Mouse (Mus musculus) limb, embryonic 14.5 days (tissue): ENCODE data around the gene Col4a2. TPM values are rescaled to one million over a fixed set of nuclear protein-coding genes. Genes with fewer than 3 reads are reported as not detected.

ENCODE experiments used
- ATAC-seq: fragments of 200-750 bp; cut with Nextera tagmentation; 2 replicates; pipeline ENCODE4 v1.8.0; 2017; ENCODE audit warnings: low read depth, moderate number of reproducible peaks, moderate TSS enrichment; ENCODE audit not compliant: low FRiP score
- DNase-seq: peaks from one replicate; pipeline ENCODE4 v3.0.0-alpha.2; 2015; ENCODE audit warnings: low spot score
- H3K27ac ChIP-seq: fragments of 300-500 bp; sonication (generic); replicated peaks from 2 replicates; pipeline ENCODE4 v1.5.1; 2014; ENCODE audit warnings: low read depth, mild to moderate bottlenecking, low read length, moderate library complexity, mixed read lengths
- H3K27me3 ChIP-seq: fragments of 300-500 bp; sonication (generic); 2 replicates; pipeline ENCODE4 v1.6.1; 2014; ENCODE audit warnings: low read length, mixed read lengths; ENCODE audit not compliant: control insufficient read depth, insufficient read depth
- H3K36me3 ChIP-seq: fragments of 300-500 bp; sonication (generic); 2 replicates; pipeline ENCODE4 v1.6.1; 2014; ENCODE audit warnings: mild to moderate bottlenecking, low read length, moderate library complexity, mixed read lengths; ENCODE audit not compliant: control insufficient read depth, insufficient read depth
- H3K4me1 ChIP-seq: fragments of 300-500 bp; sonication (generic); 2 replicates; pipeline ENCODE4 v1.6.1; 2014; ENCODE audit warnings: antibody characterized with exemption, low read length, mixed read lengths; ENCODE audit not compliant: control insufficient read depth, insufficient read depth
- H3K4me2 ChIP-seq: fragments of 300-500 bp; sonication (generic); replicated peaks from 2 replicates; pipeline ENCODE4 v1.6.1; 2014; ENCODE audit warnings: low read depth, mild to moderate bottlenecking, low read length, moderate library complexity; ENCODE audit not compliant: severe bottlenecking
- H3K4me3 ChIP-seq: fragments of 300-500 bp; sonication (generic); replicated peaks from 2 replicates; pipeline ENCODE4 v1.5.1; 2014; ENCODE audit warnings: low read length
- H3K9ac ChIP-seq: fragments of 300-500 bp; sonication (generic); 2 replicates; pipeline ENCODE4 v1.6.1; 2014; ENCODE audit warnings: mild to moderate bottlenecking, low read depth, low read length, moderate library complexity; ENCODE audit not compliant: severe bottlenecking
- H3K9me3 ChIP-seq: fragments of 300-500 bp; sonication (generic); 2 replicates; pipeline ENCODE4 v1.6.1; 2016; ENCODE audit warnings: low read length; ENCODE audit not compliant: control insufficient read depth
- POLR2A ChIP-seq: fragments of 200-500 bp; IDR thresholded peaks from 2 replicates; pipeline ENCODE4 v1.8.0; 2012; ENCODE audit warnings: inconsistent platforms, mild to moderate bottlenecking, moderate library complexity, borderline replicate concordance; ENCODE audit not compliant: insufficient read depth, insufficient read length; ENCODE audit errors: extremely low read depth
- WGBS: fragments of 180-500 bp; shearing (Covaris S2); extraction: QIAGEN DNeasy Blood & Tissue Kit; methylation state at CpG from one replicate; pipeline ENCODE4 v1.1.7; 2014; 5-methylcytosine and 5-hydroxymethylcytosine counted together
- polyA plus RNA-seq, 2 experiments: library from polyadenylated mRNA; depleted of rRNA in 1 of 2; stranded (reverse) in 1 of 2; unstranded in 1 of 2; fragments of >200 nt; fragmentation: Nextera tagmentation in 1 of 2; extraction: Ambion mirVana in 1 of 2; gene quantifications; 2 replicates each; pipeline versions ENCODE4 v1.2.1 to v1.2.3; 2012 to 2014

The Col4a2 gene
- polyA plus RNA-seq, 2 experiments = 76.4 to 89.0 TPM

- Histone ChIP-seq H3K9me3 (no peaks in the 10 kb centered on the region), H3K4me1 (peaks cover 12% of the 10 kb centered on the region), H3K27ac (no peak overlapping the region), H3K4me3 (no peak overlapping the region), H3K27me3 (no peaks in the 10 kb centered on the region), H3K9ac (no peak overlapping the region), H3K36me3 (peaks cover 13% of the 10 kb centered on the region), H3K4me2 (no peak overlapping the region)
- ATAC-seq = no peak
- 93% methylated on average over 9 of the region's 9 CpGs for WGBS
- no peak for TF ChIP-seq POLR2A
- DNase-seq = no peak
These were observed 91.2 kb downstream of the Col4a2 start for GRCm38 (mm10) chr8:11403813-11404212.

GRCm38 (mm10) chr8:11404614-11405013, 92.0 kb downstream of the Col4a2 start:
- DNase-seq (no peak), ATAC-seq (no peak)
- peaks cover 13% of the 10 kb centered on the region for H3K36me3 ChIP-seq
- no peak overlapping the region for H3K9ac ChIP-seq
- WGBS = 59% methylated on average over 4 of the region's 4 CpGs
- H3K4me3 ChIP-seq = no peak overlapping the region
- TF ChIP-seq POLR2A = no peak
- no peak overlapping the region for H3K4me2 ChIP-seq
- H3K4me1 ChIP-seq = peaks cover 10% of the 10 kb centered on the region
- H3K27ac ChIP-seq = no peak overlapping the region
- H3K27me3 ChIP-seq = no peaks in the 10 kb centered on the region
- no peaks in the 10 kb centered on the region for H3K9me3 ChIP-seq

GRCm38 (mm10) chr8:11405722-11406481, 93.3 kb downstream of the Col4a2 start:
- H3K4me2 ChIP-seq = no peak overlapping the region
- ATAC-seq (no peak), DNase-seq (no peak)
- no peaks in the 10 kb centered on the region for H3K27me3 ChIP-seq
- no peak overlapping the region for H3K4me3 ChIP-seq
- TF ChIP-seq POLR2A = no peak
- peaks cover 24% of the 10 kb centered on the region for H3K36me3 ChIP-seq
- no peak overlapping the region for H3K27ac ChIP-seq
- H3K9me3 ChIP-seq = no peaks in the 10 kb centered on the region
- H3K4me1 ChIP-seq = no peaks in the 10 kb centered on the region; the same call in 1 of the 2 replicates
- H3K9ac ChIP-seq = no peak overlapping the region
- 44% methylated on average over 13 of the region's 13 CpGs for WGBS

- Histone ChIP-seq H3K9me3 (no peaks in the 10 kb centered on the region), H3K4me2 (no peak overlapping the region), H3K27me3 (no peaks in the 10 kb centered on the region), H3K9ac (no peak overlapping the region), H3K27ac (peak overlapping the region; percentile 34; the same call in 1 of the 2 replicates), H3K4me3 (no peak overlapping the region), H3K4me1 (peaks cover 11% of the 10 kb centered on the region; the same call in 1 of the 2 replicates), H3K36me3 (peaks cover 23% of the 10 kb centered on the region)
- peak; percentile 54 for ATAC-seq
- 44% methylated on average over 12 of the region's 12 CpGs for WGBS
- TF ChIP-seq POLR2A = no peak
- DNase-seq = peak; percentile 21
These were observed 99.0 kb downstream of the Col4a2 start for GRCm38 (mm10) chr8:11411504-11412124.

GRCm38 (mm10) chr8:11412450-11412849, 99.8 kb downstream of the Col4a2 start:
- ATAC-seq = no peak
- 63% methylated on average over 5 of the region's 5 CpGs for WGBS
- no peak for DNase-seq
- no peaks in the 10 kb centered on the region for H3K9me3 ChIP-seq
- no peak for TF ChIP-seq POLR2A
- peaks cover 11% of the 10 kb centered on the region; the same call in 1 of the 2 replicates for H3K4me1 ChIP-seq
- H3K4me2 ChIP-seq = no peak overlapping the region
- H3K27me3 ChIP-seq = no peaks in the 10 kb centered on the region
- no peak overlapping the region for H3K4me3 ChIP-seq
- peaks cover 16% of the 10 kb centered on the region; the same call in 1 of the 2 replicates for H3K36me3 ChIP-seq
- no peak overlapping the region for H3K9ac ChIP-seq
- H3K27ac ChIP-seq = no peak overlapping the region
